Mouse (Mus musculus) liver, embryonic 14.5 days (tissue): ENCODE results near the gene Ptprb. TPM values are rescaled to one million over a fixed set of nuclear protein-coding genes. Genes with fewer than 3 reads are reported as not detected.

Experiments
- ATAC-seq: fragments of 200-750 bp; cut with Nextera tagmentation; 2 replicates; pipeline ENCODE4 v1.8.0; 2017; ENCODE audit warnings: moderate number of reproducible peaks, mild to moderate bottlenecking, moderate library complexity; ENCODE audit not compliant: insufficient read depth
- DNase-seq, 3 experiments: peaks; one replicate each; pipeline ENCODE4 v3.0.0-alpha.2; 2012 to 2013; ENCODE audit warnings: low read depth in 3 of 3, low spot score in 3 of 3
- H3K27ac ChIP-seq: fragments of 300-500 bp; sonication (generic); 2 replicates; pipeline ENCODE4 v1.5.1; 2014; ENCODE audit warnings: moderate library complexity, mild to moderate bottlenecking, control low read depth, inconsistent platforms
- H3K27me3 ChIP-seq: fragments of 300-500 bp; sonication (generic); 2 replicates; pipeline ENCODE4 v1.6.1; 2014; ENCODE audit warnings: mild to moderate bottlenecking, low read length, moderate library complexity; ENCODE audit not compliant: control insufficient read depth, insufficient read depth
- H3K36me3 ChIP-seq: fragments of 300-500 bp; sonication (generic); replicated peaks from 2 replicates; pipeline ENCODE4 v1.6.1; 2014; ENCODE audit warnings: low read depth; ENCODE audit not compliant: control insufficient read depth, insufficient read depth
- H3K4me1 ChIP-seq, 2 experiments: fragments of 200-500 bp in 1 of 2; fragments of 300-500 bp in 1 of 2; sonication (generic) in 1 of 2; replicated peaks; 2 replicates each; pipeline ENCODE4 v1.6.1; 2012 to 2014; ENCODE audit warnings: antibody characterized with exemption in 1 of 2, inconsistent platforms in 1 of 2, low read length in 1 of 2; ENCODE audit not compliant: control insufficient read depth in 2 of 2, insufficient read depth in 2 of 2
- H3K4me2 ChIP-seq: fragments of 300-500 bp; sonication (generic); 2 replicates; pipeline ENCODE4 v1.6.1; 2014; ENCODE audit warnings: low read depth, mild to moderate bottlenecking, control low read depth, moderate library complexity
- H3K4me3 ChIP-seq, 2 experiments: fragments of 200-500 bp in 1 of 2; fragments of 300-500 bp in 1 of 2; sonication (generic) in 1 of 2; 2 replicates each; pipeline ENCODE4 v1.5.1; 2012 to 2014; ENCODE audit warnings: low read depth in 2 of 2, low read length in 2 of 2, mild to moderate bottlenecking in 2 of 2, control low read depth in 1 of 2, inconsistent platforms in 1 of 2, moderate library complexity in 1 of 2; ENCODE audit not compliant: insufficient read depth in 1 of 2
- H3K9ac ChIP-seq: fragments of 300-500 bp; sonication (generic); replicated peaks from 2 replicates; pipeline ENCODE4 v1.6.1; 2014; ENCODE audit warnings: mild to moderate bottlenecking, control low read depth, moderate library complexity
- H3K9me3 ChIP-seq: fragments of 300-500 bp; sonication (generic); 2 replicates; pipeline ENCODE4 v1.6.1; 2016; ENCODE audit warnings: low read length, mixed read lengths; ENCODE audit not compliant: control insufficient read depth
- CTCF ChIP-seq: IDR thresholded peaks from 2 replicates; pipeline ENCODE4 v1.5.1; 2016; ENCODE audit warnings: antibody characterized with exemption, low read depth, control low read depth
- WGBS: fragments of 180-500 bp; shearing (Covaris S2); extraction: QIAGEN DNeasy Blood & Tissue Kit; methylation state at CpG from one replicate; pipeline ENCODE4 v1.1.7; 2014; ENCODE audit not compliant: insufficient replicate concordance; 5-methylcytosine and 5-hydroxymethylcytosine counted together
- polyA plus RNA-seq, 2 experiments: library from polyadenylated mRNA; depleted of rRNA in 1 of 2; stranded (reverse) in 1 of 2; unstranded in 1 of 2; fragments of >200 nt; fragmentation: Nextera tagmentation in 1 of 2; extraction: Ambion mirVana in 1 of 2; gene quantifications; 2 replicates each; pipeline versions ENCODE4 v1.2.1 to v1.2.3; 2012 to 2014

Gene Ptprb
- polyA plus RNA-seq, 2 experiments: 0.71 to 1.0 TPM

DNA sequence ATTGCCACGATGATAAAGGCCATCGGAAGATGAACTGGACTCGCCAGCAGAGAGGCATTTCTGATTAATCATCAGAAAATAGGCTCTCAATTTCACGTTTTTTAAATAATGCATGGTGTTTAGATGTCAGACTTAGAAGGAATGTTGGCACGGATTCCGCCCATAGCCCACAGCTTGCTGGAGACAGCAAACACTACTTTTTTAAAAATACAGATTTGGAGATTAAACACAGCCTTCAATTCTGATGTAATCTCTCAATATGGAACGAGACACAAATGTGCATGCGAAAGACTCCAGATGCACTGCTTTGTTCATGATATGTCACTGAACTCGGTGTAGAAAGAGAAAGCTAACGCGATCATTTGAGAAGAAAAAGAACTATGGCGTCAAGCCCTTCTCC is 160.1 kb downstream of the Ptprb start:
- DNase-seq (no peak), ATAC-seq (no peak)
- H3K27ac ChIP-seq: no peak overlapping the region
- no peak overlapping the region for H3K4me3 ChIP-seq
- 73% methylated on average over 12 of the region's 12 CpGs for WGBS
- TF ChIP-seq CTCF: no peak
- no peaks in the 10 kb centered on the region for H3K27me3 ChIP-seq
- no peaks in the 10 kb centered on the region for H3K36me3 ChIP-seq
- no peak overlapping the region for H3K9ac ChIP-seq
- no peaks in the 10 kb centered on the region; the same call in 1 of the 2 replicates for H3K9me3 ChIP-seq
- H3K4me2 ChIP-seq: no peak overlapping the region
- no peaks in the 10 kb centered on the region for H3K4me1 ChIP-seq

Other genes starting within 250 kb of the Ptprb start
- not detected in 2 replicates for gene 4933416C03Rik, start 161.6 kb upstream of the Ptprb start, polyA plus RNA-seq (2012; rRNA removed)
- gene 4933416C03Rik, start 161.6 kb upstream of the Ptprb start, polyA plus RNA-seq (2014; fragmentation: Nextera tagmentation; extraction: Ambion mirVana): not detected in 2 replicates
- gene Kcnmb4, start 198.4 kb downstream of the Ptprb start, polyA plus RNA-seq (2012; rRNA removed): 0.22 and 0.37 TPM in 2 replicates
- 0.14 TPM in 1 of 2 replicates, not detected in the other for gene Kcnmb4, start 198.4 kb downstream of the Ptprb start, polyA plus RNA-seq (2014; fragmentation: Nextera tagmentation; extraction: Ambion mirVana)